Mouse (Mus musculus) thymus, adult 2 months (tissue): Measurements from ENCODE around the gene Slc9a5. TPM values are rescaled to one million over a fixed set of nuclear protein-coding genes. Genes with fewer than 3 reads are reported as not detected.

Source experiments
- DNase-seq: peaks from one replicate; pipeline ENCODE4 v3.0.0; 2021
- H3K27ac ChIP-seq: fragments of 200-500 bp; 2 replicates; pipeline ENCODE4 v1.5.1; 2012; ENCODE audit warnings: low read length, control low read depth; ENCODE audit not compliant: control insufficient read depth, insufficient read depth
- H3K27me3 ChIP-seq: fragments of 200-500 bp; 2 replicates; pipeline ENCODE4 v1.6.1; 2012; ENCODE audit warnings: mild to moderate bottlenecking, low read length, moderate library complexity, mixed read lengths; ENCODE audit not compliant: control insufficient read depth, insufficient read depth
- H3K36me3 ChIP-seq: fragments of 200-500 bp; 2 replicates; pipeline ENCODE4 v1.6.1; 2012; ENCODE audit warnings: mild to moderate bottlenecking, low read length, moderate library complexity; ENCODE audit not compliant: control insufficient read depth, insufficient read depth
- H3K4me1 ChIP-seq: fragments of 200-500 bp; replicated peaks from 2 replicates; pipeline ENCODE4 v1.6.1; 2012; ENCODE audit warnings: low read length; ENCODE audit not compliant: control insufficient read depth, insufficient read depth
- H3K4me3 ChIP-seq: fragments of 200-500 bp; 2 replicates; pipeline ENCODE4 v1.5.1; 2012; ENCODE audit warnings: mild to moderate bottlenecking, low read length, control low read depth, moderate library complexity; ENCODE audit not compliant: control insufficient read depth, insufficient read depth
- CTCF ChIP-seq: fragments of 200-500 bp; IDR thresholded peaks from 2 replicates; pipeline ENCODE4 v1.5.1; 2012; ENCODE audit warnings: mild to moderate bottlenecking, control low read depth, low read length, moderate library complexity, borderline replicate concordance; ENCODE audit not compliant: control insufficient read depth, poor library complexity, insufficient read depth; ENCODE audit errors: extremely low read depth
- POLR2A ChIP-seq: fragments of 200-500 bp; IDR thresholded peaks from 2 replicates; pipeline ENCODE4 v1.6.1; 2012; ENCODE audit warnings: mild to moderate bottlenecking, low read length, control low read depth, moderate library complexity; ENCODE audit not compliant: control insufficient read depth, poor library complexity, insufficient read depth; ENCODE audit errors: extremely low read depth
- WGBS: fragments of 180-500 bp; shearing (Covaris S2); methylation state at CpG from one replicate; pipeline ENCODE4 v1.1.7; 2018; 5-methylcytosine and 5-hydroxymethylcytosine counted together
- polyA plus RNA-seq: library from polyadenylated mRNA; depleted of rRNA; stranded (reverse); fragments of >200 nt; gene quantifications from 2 replicates; pipeline ENCODE4 v1.2.3, GENCODE M21; 2012

Slc9a5 gene
- polyA plus RNA-seq, 1 experiment = 12.7 TPM

DNA sequence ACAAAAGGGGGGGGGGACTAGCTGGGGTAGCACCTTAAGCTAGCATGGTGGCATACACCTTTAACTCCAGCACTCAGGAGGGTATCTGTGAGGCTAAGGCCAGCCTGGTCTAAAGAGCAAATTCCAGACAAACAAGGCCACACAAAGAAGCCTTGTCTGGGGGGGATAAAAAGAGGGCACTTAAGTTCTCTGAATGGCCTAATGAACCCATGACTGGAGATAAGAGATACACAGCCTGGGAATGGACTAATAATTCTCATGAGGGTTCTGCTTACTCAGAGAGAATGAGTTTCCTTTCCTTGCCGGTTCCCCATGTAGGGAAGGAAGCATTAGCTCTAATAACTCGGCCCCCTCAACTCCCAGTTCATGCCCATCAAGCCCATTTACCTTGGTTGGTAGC is 16.1 kb upstream of the Slc9a5 start:
- H3K27me3 ChIP-seq = no peaks in the 10 kb centered on the region
- DNase-seq = no peak
- H3K36me3 ChIP-seq = peaks cover 35% of the 10 kb centered on the region
- H3K4me3 ChIP-seq = no peak overlapping the region
- H3K4me1 ChIP-seq = no peaks in the 10 kb centered on the region
- TF ChIP-seq CTCF = no peak
- TF ChIP-seq POLR2A = no peak
- 85% methylated on average over 2 of the region's 2 CpGs for WGBS
- H3K27ac ChIP-seq = no peak overlapping the region

DNA sequence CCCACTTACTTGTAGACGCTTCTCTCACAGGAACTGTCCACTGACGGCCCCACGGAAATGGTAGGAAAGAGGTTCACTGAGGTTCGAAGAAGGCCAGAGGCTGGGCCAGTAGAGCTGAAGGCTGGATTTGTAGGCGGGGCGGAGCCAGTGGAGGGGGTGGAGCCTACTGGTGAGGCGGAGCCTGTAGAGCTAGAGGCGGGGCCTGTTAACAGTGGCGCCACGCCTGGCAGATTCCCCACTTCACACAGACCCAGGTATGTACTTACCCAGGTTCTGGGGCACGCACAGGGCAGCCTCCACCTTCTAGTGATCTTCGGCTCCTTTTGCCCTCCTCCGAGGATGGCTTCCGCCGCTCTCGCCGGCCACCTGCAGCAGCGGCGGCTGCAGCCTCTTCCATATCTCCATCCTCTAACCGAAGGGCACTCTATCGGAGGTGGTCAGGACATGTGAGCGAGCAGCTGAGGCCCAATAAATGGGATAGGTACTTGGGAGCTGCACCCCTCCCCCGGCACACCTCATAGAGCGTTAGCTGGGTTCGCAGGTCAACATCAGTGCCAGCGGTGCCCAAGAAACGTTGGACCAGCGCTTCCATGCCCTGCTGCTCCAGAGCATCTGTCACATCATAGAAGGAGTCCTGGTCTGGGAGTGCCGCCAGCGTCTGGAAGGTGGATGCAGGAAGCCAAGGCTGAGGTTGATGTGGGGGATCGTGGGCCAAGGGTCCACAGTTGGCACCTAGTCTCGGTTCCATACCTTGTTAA is 12.1 kb upstream of the Slc9a5 start:
- peaks cover 10% of the 10 kb centered on the region for H3K36me3 ChIP-seq
- H3K27me3 ChIP-seq = no peaks in the 10 kb centered on the region
- TF ChIP-seq POLR2A = no peak
- no peak for TF ChIP-seq CTCF
- 95% methylated on average over 32 of the region's 32 CpGs for WGBS
- H3K4me1 ChIP-seq = no peaks in the 10 kb centered on the region
- DNase-seq = no peak
- no peak overlapping the region for H3K27ac ChIP-seq
- H3K4me3 ChIP-seq = no peak overlapping the region

DNA sequence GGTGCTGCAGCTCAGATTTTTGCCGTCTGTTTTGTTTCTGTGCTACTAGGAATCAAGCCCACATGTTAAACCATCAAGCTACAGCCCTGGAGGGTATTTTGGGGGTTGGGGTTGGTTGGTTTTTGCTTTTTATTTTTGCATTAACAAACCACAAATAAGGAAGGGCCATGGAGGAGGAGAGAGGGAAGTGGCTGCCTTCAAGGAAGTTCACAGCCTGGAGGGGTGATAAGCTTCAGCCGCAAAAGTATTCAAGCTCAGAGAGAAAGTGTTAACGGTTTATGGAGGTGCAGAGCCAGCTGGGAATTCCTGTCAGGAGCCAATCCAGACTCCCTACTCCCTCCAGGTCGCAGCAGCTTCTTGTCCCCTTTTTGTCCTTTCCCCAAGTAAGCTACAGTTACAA is 9.7 kb upstream of the Slc9a5 start:
- H3K36me3 ChIP-seq = peaks cover 10% of the 10 kb centered on the region; the same call in 1 of the 2 replicates
- 14% methylated on average over 4 of the region's 4 CpGs for WGBS
- DNase-seq = no peak
- H3K27ac ChIP-seq = no peak overlapping the region
- TF ChIP-seq CTCF (no peak), POLR2A (no peak)
- H3K4me3 ChIP-seq = no peak overlapping the region
- H3K27me3 ChIP-seq = no peaks in the 10 kb centered on the region
- H3K4me1 ChIP-seq = no peaks in the 10 kb centered on the region

DNA sequence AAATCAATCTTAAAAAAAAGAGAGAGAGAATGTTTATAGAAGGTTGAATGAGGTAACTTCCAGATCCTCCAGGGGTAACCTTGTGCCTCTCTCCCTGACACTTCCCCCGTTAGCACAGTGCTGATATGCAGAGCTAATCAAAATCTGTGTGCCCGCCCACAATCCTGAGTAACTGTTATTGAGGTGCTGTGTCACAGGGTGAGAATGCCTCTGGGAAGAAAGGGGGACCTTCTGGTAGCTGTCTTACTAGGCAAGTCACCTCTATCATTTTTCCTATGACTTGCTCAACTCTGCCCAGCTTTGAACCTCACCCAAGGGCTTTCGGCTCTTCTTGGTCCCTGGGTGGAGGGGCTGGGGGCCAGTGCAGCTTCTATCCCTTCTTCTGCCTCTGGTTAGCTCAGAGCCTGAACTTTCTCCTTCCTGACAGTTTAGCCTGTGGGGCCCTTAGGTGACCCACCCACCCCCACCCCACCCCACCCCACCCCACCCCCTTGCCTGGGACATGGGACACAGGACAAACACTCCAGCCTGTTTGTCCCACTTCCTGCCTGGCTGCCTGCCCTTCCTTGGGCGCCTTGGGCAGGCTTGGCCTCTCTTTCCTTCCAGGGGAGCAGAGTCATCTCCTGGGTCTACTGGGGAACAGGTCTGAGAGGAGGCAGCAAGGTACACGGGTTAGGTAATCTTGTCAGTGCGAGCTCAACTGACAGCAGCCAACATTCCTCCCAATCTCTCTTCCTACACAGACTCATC is 8.6 kb upstream of the Slc9a5 start:
- DNase-seq = no peak
- TF ChIP-seq POLR2A = no peak
- no peak for TF ChIP-seq CTCF
- H3K27me3 ChIP-seq = no peaks in the 10 kb centered on the region
- H3K4me3 ChIP-seq = no peak overlapping the region
- WGBS = 78% methylated on average over 6 of the region's 6 CpGs
- H3K4me1 ChIP-seq = peaks cover under 1% of the 10 kb centered on the region; the same call in 1 of the 2 replicates
- H3K27ac ChIP-seq = no peak overlapping the region
- peaks cover 10% of the 10 kb centered on the region; the same call in 1 of the 2 replicates for H3K36me3 ChIP-seq

DNA sequence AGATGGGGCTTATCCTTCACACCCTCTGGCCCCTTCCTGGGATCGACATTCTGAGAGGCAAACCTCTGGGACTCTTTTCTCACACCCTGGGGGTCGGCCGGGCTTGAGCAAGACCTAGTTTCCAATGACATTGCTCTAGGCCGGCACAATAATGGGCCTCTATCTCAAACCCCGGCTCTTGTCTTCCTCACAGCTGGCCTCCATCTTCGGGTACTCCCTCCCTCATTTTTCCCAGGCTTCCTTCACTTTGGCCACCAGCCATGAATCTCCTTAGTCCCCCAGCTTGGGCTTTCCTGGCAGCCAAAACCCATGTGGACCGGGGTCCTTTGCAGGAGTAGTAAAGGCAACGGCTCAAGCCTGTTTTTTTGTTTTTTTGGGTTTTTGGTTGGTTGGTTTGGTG is 7.2 kb upstream of the Slc9a5 start:
- no peak for DNase-seq
- Histone ChIP-seq H3K36me3 (peaks cover 2% of the 10 kb centered on the region; the same call in 1 of the 2 replicates), H3K4me1 (peaks cover 5% of the 10 kb centered on the region; the same call in 1 of the 2 replicates), H3K4me3 (no peak overlapping the region), H3K27ac (no peak overlapping the region), H3K27me3 (no peaks in the 10 kb centered on the region)
- WGBS = 93% methylated on average over 8 of the region's 8 CpGs
- TF ChIP-seq CTCF = no peak
- TF ChIP-seq POLR2A = no peak; the same call in 1 of the 2 replicates

DNA sequence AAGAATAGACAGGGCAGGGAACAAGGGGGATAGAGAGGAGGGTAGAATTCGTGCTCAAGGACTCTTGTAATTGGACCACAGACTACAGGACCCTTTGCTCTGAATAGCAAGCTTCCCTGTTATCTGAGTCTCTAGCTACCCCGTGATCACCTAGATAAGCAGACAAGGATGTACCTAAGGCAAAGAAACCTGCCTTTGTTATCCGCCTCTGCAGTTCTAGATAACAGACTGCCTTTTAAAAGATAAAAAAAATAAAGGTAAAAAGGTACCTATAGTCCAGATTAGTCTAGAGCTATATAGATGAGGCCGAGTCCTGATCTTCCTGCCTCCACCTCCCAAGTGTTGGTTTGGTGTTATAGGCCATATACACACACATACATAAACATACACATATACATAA is 5.9 kb upstream of the Slc9a5 start:
- Histone ChIP-seq H3K36me3 (no peaks in the 10 kb centered on the region), H3K4me1 (peaks cover 14% of the 10 kb centered on the region), H3K27ac (no peak overlapping the region), H3K27me3 (no peaks in the 10 kb centered on the region), H3K4me3 (no peak overlapping the region)
- TF ChIP-seq POLR2A (no peak), CTCF (no peak)
- 91% methylated on average over 4 of the region's 4 CpGs for WGBS
- DNase-seq = no peak
